Mouse (Mus musculus) heart, adult 8-10 months (tissue): ENCODE data around the gene Nkiras1. TPM values are rescaled to one million over a fixed set of nuclear protein-coding genes. Genes with fewer than 3 reads are reported as not detected.
"Not testable (repeated sequence)": the region's sequence is repeated elsewhere in the genome, so short reads cannot be mapped to it uniquely, and the experiment has no call there.

ENCODE experiments used
- DNase-seq: peaks from one replicate; pipeline ENCODE4 v3.0.0; 2022; ENCODE audit warnings: low spot score
- total RNA-seq, 4 experiments: library from RNA; stranded (reverse); gene quantifications; 2 replicates each; pipeline ENCODE4 v1.2.4; 2022

The Nkiras1 gene
- total RNA-seq: 10 to 100 TPM; 31.4 to 43.7 (median 36.6) TPM

- peak; percentile 99 for DNase-seq
Measured at GRCm38 (mm10) chr14:18270529-18271441, at the start of gene Nkiras1, which contains the start of gene Rpl15. TSS of gene Nkiras1 (plus strand) at chr14:18271136. TSS of gene Rpl15 (minus strand) at chr14:18271391.

GRCm38 (mm10) chr14:18221977-18222376 lies 49.0 kb upstream of the Nkiras1 start:
- no peak for DNase-seq

GRCm38 (mm10) chr14:18225431-18225830 lies 45.5 kb upstream of the Nkiras1 start:
- not testable (repeated sequence) for DNase-seq

GRCm38 (mm10) chr14:18226181-18226580 lies 44.8 kb upstream of the Nkiras1 start:
- DNase-seq: not testable (repeated sequence)

GRCm38 (mm10) chr14:18229751-18230150 lies 41.2 kb upstream of the Nkiras1 start:
- not testable (repeated sequence) for DNase-seq

GRCm38 (mm10) chr14:18231866-18232265 lies 39.1 kb upstream of the Nkiras1 start:
- not testable (repeated sequence) for DNase-seq

- no peak for DNase-seq
Measured at GRCm38 (mm10) chr14:18233076-18233475, 37.9 kb upstream of the Nkiras1 start.

- DNase-seq: peak; percentile 40
Measured at GRCm38 (mm10) chr14:18233981-18234960, 36.7 kb upstream of the Nkiras1 start.

GRCm38 (mm10) chr14:18236496-18237235 lies 34.3 kb upstream of the Nkiras1 start:
- not testable (repeated sequence) for DNase-seq

- DNase-seq: no peak
Measured at GRCm38 (mm10) chr14:18237381-18237780, 33.6 kb upstream of the Nkiras1 start.

- peak; percentile 97 for DNase-seq
Measured at GRCm38 (mm10) chr14:18238131-18238749, 32.7 kb upstream of the Nkiras1 start.

GRCm38 (mm10) chr14:18238750-18239731 lies 31.9 kb upstream of the Nkiras1 start, which contains the start of gene Nr1d2:
TSS of gene Nr1d2 (minus strand) at chr14:18239127.
- DNase-seq: peak; percentile 99

GRCm38 (mm10) chr14:18240132-18240531 lies 30.8 kb upstream of the Nkiras1 start:
- no peak for DNase-seq

- no peak for DNase-seq
Measured at GRCm38 (mm10) chr14:18241786-18242185, 29.1 kb upstream of the Nkiras1 start.

- DNase-seq: no peak
Measured at GRCm38 (mm10) chr14:18242638-18243130, 28.3 kb upstream of the Nkiras1 start.

- no peak for DNase-seq
Measured at GRCm38 (mm10) chr14:18261203-18261602, 9.7 kb upstream of the Nkiras1 start.

- DNase-seq: no peak
Measured at GRCm38 (mm10) chr14:18263427-18263826, 7.5 kb upstream of the Nkiras1 start.

- not testable (repeated sequence) for DNase-seq
Measured at GRCm38 (mm10) chr14:18269947-18270528, 898 bp upstream of the Nkiras1 start.

GRCm38 (mm10) chr14:18271666-18272065 lies 730 bp downstream of the Nkiras1 start:
- DNase-seq: no peak
